ENCODE assay signal across 7 mouse cellular contexts in the genomic region with DNA sequence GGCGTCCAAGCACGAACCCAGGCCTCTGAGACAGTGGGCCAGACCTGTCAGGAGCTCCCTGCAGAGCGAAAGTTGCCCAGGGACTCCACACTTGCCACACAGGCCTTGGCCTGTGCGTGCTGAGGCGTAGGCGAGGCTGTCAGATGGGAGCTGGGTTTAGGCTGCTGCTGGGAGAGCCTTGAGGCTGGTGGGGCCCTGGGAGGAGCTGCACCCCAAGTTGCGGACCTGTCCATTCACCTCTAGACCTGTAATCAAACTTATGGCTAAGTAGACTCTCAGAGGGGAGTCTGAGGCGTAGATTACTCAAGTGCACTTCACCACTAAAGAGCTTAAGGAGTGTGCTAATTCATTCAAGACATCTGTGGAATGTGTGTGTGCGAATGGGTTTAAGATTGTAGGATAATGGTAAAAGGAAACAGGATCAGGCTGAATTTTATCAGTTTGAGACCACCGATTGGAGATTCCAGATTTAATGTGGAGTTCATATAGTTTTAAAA. TPM values are rescaled to one million over a fixed set of nuclear protein-coding genes. Genes with fewer than 3 reads are reported as not detected.
DNase-seq lines count a peak whose midpoint lies in the region; ATAC-seq and TF ChIP-seq lines count a peak whose summit lies in the region.

No protein-coding gene starts in this region.

- H3K27me3 ChIP-seq in testis, adult 2 months (ENCODE audit: control insufficient read depth, insufficient read depth, low read length) = no peaks in the 10 kb centered on the region
- no peaks in the 10 kb centered on the region for H3K27me3 ChIP-seq in forebrain, embryonic 14.5 days (replicated peaks; ENCODE audit: control insufficient read depth, insufficient read depth, low read length)
- H3K27me3 ChIP-seq in liver, embryonic 14.5 days (ENCODE audit: control insufficient read depth, insufficient read depth, low read length) = no peaks in the 10 kb centered on the region

- H3K4me3 ChIP-seq in testis, adult 2 months (ENCODE audit: control insufficient read depth, low read depth, low read length) = peak overlapping the region; percentile 88
- H3K4me3 ChIP-seq in forebrain, embryonic 14.5 days (ENCODE audit: low read depth, low read length) = peak overlapping the region; percentile 58
- peak overlapping the region; percentile 66 to 68 for H3K4me3 ChIP-seq in liver, embryonic 14.5 days (ENCODE audit: insufficient read depth in 1 of 2, low read depth in 2 of 2, low read length in 2 of 2)

- peak overlapping the region; percentile 79 for H3K9ac ChIP-seq in forebrain, embryonic 14.5 days (ENCODE audit: low read length)
- H3K9ac ChIP-seq in liver, embryonic 14.5 days (replicated peaks) = peak overlapping the region; percentile 74

- TF ChIP-seq EP300 in liver, embryonic 14.5 days (IDR thresholded peaks at IDR 0.05; ENCODE audit: low read depth) = no peak

- peaks cover 1% of the 10 kb centered on the region; the same call in 1 of the 2 replicates for H3K36me3 ChIP-seq in testis, adult 2 months (ENCODE audit: control insufficient read depth, insufficient read depth, low read length)
- H3K36me3 ChIP-seq in forebrain, embryonic 14.5 days (ENCODE audit: control insufficient read depth, insufficient read depth, low read length) = 0 out of 2 replicates have a peak, but pooled peaks cover 3% of the 10 kb centered on the region
- H3K36me3 ChIP-seq in liver, embryonic 14.5 days (replicated peaks; ENCODE audit: control insufficient read depth, insufficient read depth, low read depth) = no peaks in the 10 kb centered on the region

- peak overlapping the region; percentile 91 for H3K27ac ChIP-seq in testis, adult 2 months (ENCODE audit: control insufficient read depth, insufficient read depth, low read depth, low read length)
- H3K27ac ChIP-seq in forebrain, embryonic 14.5 days (ENCODE audit: low read depth, low read length) = peak overlapping the region; percentile 90
- peak overlapping the region; percentile 0 for H3K27ac ChIP-seq in liver, embryonic 14.5 days

- no peak for TF ChIP-seq CTCF in testis, adult 2 months (IDR thresholded peaks at IDR 0.05; ENCODE audit: control insufficient read depth, insufficient read depth, insufficient replicate concordance, low read depth, low read length)
- TF ChIP-seq CTCF in liver, embryonic 14.5 days (IDR thresholded peaks at IDR 0.05; ENCODE audit: low read depth) = no peak

- peak overlapping the region; percentile 72 for H3K4me2 ChIP-seq in forebrain, embryonic 14.5 days (ENCODE audit: low read length)
- H3K4me2 ChIP-seq in liver, embryonic 14.5 days (ENCODE audit: low read depth) = peak overlapping the region; percentile 67

- no peak; the same call in 1 of the 2 replicates for ATAC-seq in forebrain, embryonic 14.5 days
- no peak for ATAC-seq in liver, embryonic 14.5 days (ENCODE audit: insufficient read depth)
- ATAC-seq in granulocyte monocyte progenitor cell, adult 5-6 weeks (replicated peaks; ENCODE audit: poor library complexity, severe bottlenecking) = no peak

- WGBS in forebrain, embryonic 14.5 days = 14% methylated on average over 10 of the region's 10 CpGs
- 17% methylated on average over 9 of the region's 10 CpGs for WGBS in liver, embryonic 14.5 days (ENCODE audit: insufficient replicate concordance)

- no peaks in the 10 kb centered on the region for H3K9me3 ChIP-seq in forebrain, embryonic 14.5 days (replicated peaks; ENCODE audit: control insufficient read depth, low read length)
- no peaks in the 10 kb centered on the region for H3K9me3 ChIP-seq in liver, embryonic 14.5 days (ENCODE audit: control insufficient read depth, low read length)

- H3K4me1 ChIP-seq in testis, adult 2 months (ENCODE audit: control insufficient read depth, insufficient read depth, low read length) = peaks cover 2% of the 10 kb centered on the region; the same call in 1 of the 2 replicates
- peaks cover 9% of the 10 kb centered on the region; the same call in 1 of the 2 replicates for H3K4me1 ChIP-seq in forebrain, embryonic 14.5 days (ENCODE audit: control insufficient read depth, insufficient read depth, low read length)
- peaks cover 3 to 13% of the 10 kb centered on the region in 2 experiments for H3K4me1 ChIP-seq in liver, embryonic 14.5 days (replicated peaks; ENCODE audit: control insufficient read depth in 2 of 2, insufficient read depth in 2 of 2, low read length in 1 of 2)

- no peak for DNase-seq in testis, postnatal 14 days (ENCODE audit: low spot score)
- no peak for DNase-seq in forebrain, embryonic 14.5 days (ENCODE audit: low spot score)
- DNase-seq in liver, embryonic 14.5 days (ENCODE audit: low read depth in 3 of 3, low spot score in 3 of 3) = no peak
- DNase-seq in left cerebral cortex, postnatal 10 days (ENCODE audit: extremely low spot score in 1 of 2, low spot score in 2 of 2) = no peak
- no peak for DNase-seq in kidney, postnatal 36 days

- no peak for TF ChIP-seq POLR2A in testis, adult 2 months (IDR thresholded peaks at IDR 0.05; ENCODE audit: control insufficient read depth, low read depth, low read length)

- intact Hi-C loops in left cerebral cortex, postnatal 10 days (cut with DNase I) = no loop called here

RNA-seq across cellular contexts. Expression of a gene that starts 0.6 kb away (rescaled TPM):
- 5.2 and 5.5 TPM in 2 replicates for polyA plus RNA-seq in testis, adult 2 months (2012; rRNA removed)
- polyA plus RNA-seq in forebrain, embryonic 14.5 days (2014; fragmentation: Nextera tagmentation; extraction: Ambion mirVana) = 6.3 TPM in 2 replicates
- polyA plus RNA-seq in liver, embryonic 14.5 days (2012; rRNA removed) = 1.4 TPM in 2 replicates
- 2.0 and 2.1 TPM in 2 replicates for polyA plus RNA-seq in liver, embryonic 14.5 days (2014; fragmentation: Nextera tagmentation; extraction: Ambion mirVana)
- total RNA-seq in left cerebral cortex, postnatal 10 days (2021) = 10 to 100 TPM; 12.5 to 14.6 TPM
- total RNA-seq in granulocyte monocyte progenitor cell, adult 5-6 weeks (2014; fragmentation: Nextera tagmentation) = 7.7 and 7.8 TPM in 2 replicates
- 7.6 and 10.9 TPM in 2 replicates for total RNA-seq in granulocyte monocyte progenitor cell, adult 5-6 weeks (2017)

RNA-seq across cellular contexts. Expression of a gene that starts 37.9 kb away (rescaled TPM):
- 27.7 and 28.0 TPM in 2 replicates for polyA plus RNA-seq in testis, adult 2 months (2012; rRNA removed)
- 0.41 TPM in 1 of 2 replicates, not detected in the other for polyA plus RNA-seq in forebrain, embryonic 14.5 days (2014; fragmentation: Nextera tagmentation; extraction: Ambion mirVana)
- polyA plus RNA-seq in liver, embryonic 14.5 days (2012; rRNA removed) = not detected in 2 replicates
- polyA plus RNA-seq in liver, embryonic 14.5 days (2014; fragmentation: Nextera tagmentation; extraction: Ambion mirVana) = not detected in 2 replicates
- total RNA-seq in left cerebral cortex, postnatal 10 days (2021) = not detected
- not detected in 2 replicates for total RNA-seq in granulocyte monocyte progenitor cell, adult 5-6 weeks (2014; fragmentation: Nextera tagmentation)
- not detected in 2 replicates for total RNA-seq in granulocyte monocyte progenitor cell, adult 5-6 weeks (2017)

RNA-seq across cellular contexts. Expression of a gene that starts 58.7 kb away (rescaled TPM):
- 3.1 and 4.7 TPM in 2 replicates for polyA plus RNA-seq in testis, adult 2 months (2012; rRNA removed)
- polyA plus RNA-seq in forebrain, embryonic 14.5 days (2014; fragmentation: Nextera tagmentation; extraction: Ambion mirVana) = not detected in 2 replicates
- polyA plus RNA-seq in liver, embryonic 14.5 days (2012; rRNA removed) = not detected in 2 replicates
- polyA plus RNA-seq in liver, embryonic 14.5 days (2014; fragmentation: Nextera tagmentation; extraction: Ambion mirVana) = not detected in 2 replicates
- not detected for total RNA-seq in left cerebral cortex, postnatal 10 days (2021)
- total RNA-seq in granulocyte monocyte progenitor cell, adult 5-6 weeks (2014; fragmentation: Nextera tagmentation) = not detected in 2 replicates
- total RNA-seq in granulocyte monocyte progenitor cell, adult 5-6 weeks (2017) = not detected in 2 replicates

RNA-seq across cellular contexts. Expression of a gene that starts 59.9 kb away (rescaled TPM):
- 34.2 and 39.0 TPM in 2 replicates for polyA plus RNA-seq in testis, adult 2 months (2012; rRNA removed)
- 63.1 and 79.1 TPM in 2 replicates for polyA plus RNA-seq in forebrain, embryonic 14.5 days (2014; fragmentation: Nextera tagmentation; extraction: Ambion mirVana)
- polyA plus RNA-seq in liver, embryonic 14.5 days (2012; rRNA removed) = 16.0 and 18.0 TPM in 2 replicates
- polyA plus RNA-seq in liver, embryonic 14.5 days (2014; fragmentation: Nextera tagmentation; extraction: Ambion mirVana) = 13.7 and 14.1 TPM in 2 replicates
- total RNA-seq in left cerebral cortex, postnatal 10 days (2021) = 100 to 1,000 TPM; 166 to 172 TPM
- total RNA-seq in granulocyte monocyte progenitor cell, adult 5-6 weeks (2014; fragmentation: Nextera tagmentation) = 55.5 and 60.2 TPM in 2 replicates
- total RNA-seq in granulocyte monocyte progenitor cell, adult 5-6 weeks (2017) = 66.3 and 78.2 TPM in 2 replicates

Comparison
In these comparisons a context has a peak if more than half of its experiments do, and no peak if none do; other contexts are left out.
1. H3K27ac ChIP-seq: peak in every context shown above with its lines; median percentile 91 in testis, adult 2 months; 90 in forebrain, embryonic 14.5 days; 0 in liver, embryonic 14.5 days.
2. RNA of a gene that starts 37.9 kb away (polyA plus RNA-seq): 27.7 to 28.0 TPM in testis, adult 2 months; 0.41 TPM in forebrain, embryonic 14.5 days and not detected in liver, embryonic 14.5 days; every median in the first group is over 10 times any median in the second.
3. Peak in every context shown above with its lines, with median percentiles within 50 percentile points of each other: H3K4me3 ChIP-seq.